Mouse (Mus musculus): ENCODE measurements around the gene AI597479.

DNA sequence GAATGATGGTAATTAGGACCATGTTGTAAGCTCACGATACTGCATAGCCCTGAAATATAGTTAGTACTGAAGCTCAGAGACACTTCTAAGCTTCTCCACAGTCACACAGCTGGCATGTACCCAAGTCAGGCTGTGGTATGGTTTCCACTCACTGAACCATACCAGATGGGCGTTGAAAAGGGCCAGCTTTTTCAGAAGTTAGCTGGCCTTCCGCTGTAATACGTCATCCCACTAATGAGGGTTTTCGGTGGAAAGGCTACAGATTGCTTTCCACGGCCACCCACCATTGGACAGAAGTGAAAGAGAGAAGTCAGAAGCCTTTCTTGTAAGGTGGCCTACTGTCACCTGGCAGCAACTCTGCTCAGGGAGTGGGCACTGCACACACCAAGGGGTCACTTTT, 44.3 kb downstream of the AI597479 start:
- TF ChIP-seq POLR2A (IDR thresholded peaks at IDR 0.05; ENCODE audit: insufficient read depth, low read length) (no peak), CTCF (IDR thresholded peaks at IDR 0.05; ENCODE audit: low read depth, low read length) (no peak)

Measured in ES-Bruce4 (cell line).